ENCODE assay signal across 8 mouse cellular contexts in the genomic region with DNA sequence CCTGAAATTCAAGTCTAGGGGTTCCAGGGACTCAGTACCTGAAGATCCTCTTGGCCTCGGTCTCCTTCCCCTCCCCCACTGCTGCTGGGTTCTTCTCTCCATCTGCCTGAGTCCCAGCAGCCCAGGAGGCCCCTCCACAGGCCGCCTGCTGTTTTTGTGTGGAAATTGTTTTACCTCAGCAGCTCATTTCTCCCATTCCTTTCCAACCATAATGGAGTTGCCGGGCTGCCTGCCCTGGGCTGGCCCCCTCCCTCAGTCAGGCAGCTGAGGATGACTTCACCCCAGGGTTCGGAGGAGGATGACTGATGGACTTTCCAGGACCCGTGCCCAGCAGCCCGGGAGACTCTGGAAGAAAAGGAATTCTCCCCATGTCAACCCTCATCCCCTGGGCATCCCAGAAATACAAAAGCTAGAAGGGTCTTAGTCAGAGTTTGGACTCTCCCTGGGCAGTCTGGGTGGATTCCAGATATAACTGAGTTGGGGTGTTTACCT. TPM values are rescaled to one million over a fixed set of nuclear protein-coding genes. Genes with fewer than 3 reads are reported as not detected.
DNase-seq lines count a peak whose midpoint lies in the region; ATAC-seq lines count a peak whose summit lies in the region.

No protein-coding gene starts in this region.

- ATAC-seq in kidney, embryonic 16.5 days (ENCODE audit: low FRiP score, low TSS enrichment): peak; percentile 11; the same call in 1 of the 2 replicates
- ATAC-seq in embryonic facial prominence, embryonic 11.5 days (replicated peaks; ENCODE audit: insufficient number of reproducible peaks, low FRiP score, low TSS enrichment, low read depth): peak; percentile 41; the same call in 1 of the 2 replicates
- ATAC-seq in frontal cortex, adult (ENCODE audit: low TSS enrichment): no peak; the same call in 1 of the 2 replicates

- H3K9ac ChIP-seq in kidney, embryonic 16.5 days (replicated peaks; ENCODE audit: low read length): peak overlapping the region; percentile 57; the same call in 1 of the 2 replicates
- H3K9ac ChIP-seq in embryonic facial prominence, embryonic 11.5 days (replicated peaks; ENCODE audit: low read length): peak overlapping the region; percentile 28

- DNase-seq in kidney, adult 11 months: no peak
- DNase-seq in embryonic facial prominence, embryonic 11.5 days (ENCODE audit: low spot score): peak; percentile 64
- peak; percentile 54 for DNase-seq in heart, postnatal 25 days (ENCODE audit: low spot score)
- peak; percentile 54 for DNase-seq in mesoderm, embryonic 11.5 days (ENCODE audit: low read depth, low spot score)
- no peak for DNase-seq in layer of hippocampus, adult 9-11 months
- DNase-seq in ovary, postnatal 14 days (ENCODE audit: low spot score): no peak

- no peaks in the 10 kb centered on the region for H3K9me3 ChIP-seq in kidney, embryonic 16.5 days (ENCODE audit: low read length)
- no peaks in the 10 kb centered on the region for H3K9me3 ChIP-seq in embryonic facial prominence, embryonic 11.5 days (replicated peaks; ENCODE audit: control insufficient read depth, low read length)

- peak overlapping the region; percentile 88 for H3K27ac ChIP-seq in kidney, embryonic 16.5 days (ENCODE audit: low read length)
- H3K27ac ChIP-seq in embryonic facial prominence, embryonic 11.5 days (replicated peaks; ENCODE audit: low read depth, low read length): peak overlapping the region; percentile 81

- H3K4me2 ChIP-seq in kidney, embryonic 16.5 days (replicated peaks; ENCODE audit: low read depth, low read length): 0 out of 2 replicates have a peak overlapping the region, but pooled peaks have one; percentile 5
- no peak overlapping the region for H3K4me2 ChIP-seq in embryonic facial prominence, embryonic 11.5 days (ENCODE audit: low read depth, low read length)

- 19% methylated on average over 6 of the region's 6 CpGs for WGBS in kidney, embryonic 16.5 days
- 18% methylated on average over 6 of the region's 6 CpGs for WGBS in embryonic facial prominence, embryonic 11.5 days

- peaks cover 33% of the 10 kb centered on the region for H3K4me1 ChIP-seq in kidney, embryonic 16.5 days (ENCODE audit: insufficient read depth, low read length)
- H3K4me1 ChIP-seq in embryonic facial prominence, embryonic 11.5 days (ENCODE audit: control insufficient read depth, insufficient read depth, low read length): peaks cover 18% of the 10 kb centered on the region

- H3K36me3 ChIP-seq in kidney, embryonic 16.5 days (ENCODE audit: insufficient read depth, low read length): peaks cover 8% of the 10 kb centered on the region; the same call in 1 of the 2 replicates
- peaks cover 2% of the 10 kb centered on the region for H3K36me3 ChIP-seq in embryonic facial prominence, embryonic 11.5 days (replicated peaks; ENCODE audit: control insufficient read depth, insufficient read depth, low read depth, low read length)

- H3K4me3 ChIP-seq in kidney, embryonic 16.5 days (ENCODE audit: low read length): no peak overlapping the region
- no peak overlapping the region for H3K4me3 ChIP-seq in embryonic facial prominence, embryonic 11.5 days (ENCODE audit: low read depth, low read length)

- intact Hi-C loops in heart, postnatal 25 days (cut with DNase I): no loop called here

- H3K27me3 ChIP-seq in kidney, embryonic 16.5 days (ENCODE audit: insufficient read depth, low read length): no peaks in the 10 kb centered on the region
- no peaks in the 10 kb centered on the region for H3K27me3 ChIP-seq in embryonic facial prominence, embryonic 11.5 days (ENCODE audit: control insufficient read depth, insufficient read depth, low read length)

RNA-seq across cellular contexts. Expression of gene Mrps23, which starts 23.7 kb away (rescaled TPM):
- polyA plus RNA-seq in kidney, embryonic 16.5 days (2015; fragmentation: Nextera tagmentation; extraction: Ambion mirVana): 61.5 and 66.6 TPM in 2 replicates
- polyA plus RNA-seq in embryonic facial prominence, embryonic 11.5 days (2014; fragmentation: Nextera tagmentation; extraction: Ambion mirVana): 70.6 and 83.8 TPM in 2 replicates
- 100 to 1,000 TPM; 301 to 306 TPM for total RNA-seq in heart, postnatal 25 days (2021)

Comparison
In these comparisons a context has a peak if more than half of its experiments do, and no peak if none do; other contexts are left out.
1. DNase-seq: peak in embryonic facial prominence, embryonic 11.5 days (single experiment), heart, postnatal 25 days (single experiment) and mesoderm, embryonic 11.5 days (single experiment); none in kidney, adult 11 months (single experiment), layer of hippocampus, adult 9-11 months (single experiment) and ovary, postnatal 14 days (single experiment).